ENCODE assay signal across 11 mouse cellular contexts in genomic region chr1:83181418-83181817, GRCm38 (mm10). TPM values are rescaled to one million over a fixed set of nuclear protein-coding genes. Genes with fewer than 3 reads are reported as not detected.
DNase-seq lines count a peak whose midpoint lies in the region; ATAC-seq lines count a peak whose summit lies in the region.
"Had no signal": no experiment of that assay in that cellular context is flagged by ENCODE, and none has a peak within 500 bp of the region (broad histone marks: within the 10 kb centered on the region; RNA-seq: fewer than 3 reads in every experiment).

No protein-coding gene starts in this region.

- peak; percentile 11 for DNase-seq in kidney, adult 9 months
- no peak for DNase-seq in kidney, adult 11 months
- DNase-seq in 416B (ENCODE audit: low read depth) (peak; percentile 28), adipocyte (ENCODE audit: low spot score) (peak; percentile 12)
- DNase-seq in embryo, embryonic 9.5 days (ENCODE audit: extremely low spot score), result peak; percentile 7
- no peak for DNase-seq in adrenal gland, postnatal 10 days
- DNase-seq in adrenal gland, adult 8-10 months, result no peak
- DNase-seq: gastrocnemius, postnatal 25 days; right cerebral cortex, postnatal 4 days had no signal

- ATAC-seq in megakaryocyte-erythroid progenitor cell, adult 5-6 weeks (replicated peaks; ENCODE audit: low FRiP score, low TSS enrichment, poor library complexity, severe bottlenecking), result no peak

RNA-seq across cellular contexts. Expression of gene Daw1, which starts 21.9 kb away (rescaled TPM):
- not detected for total RNA-seq in adrenal gland, postnatal 10 days (2021)
- total RNA-seq in adrenal gland, adult 8-10 months (2022), result not detected
- not detected in 2 replicates for total RNA-seq in megakaryocyte-erythroid progenitor cell, adult 5-6 weeks (2014; fragmentation: Nextera tagmentation)
- not detected in 2 replicates for total RNA-seq in megakaryocyte-erythroid progenitor cell, adult 5-6 weeks (2017)
- total RNA-seq: common myeloid progenitor, adult 5-6 weeks; gastrocnemius, postnatal 25 days had no signal

Comparison
In these comparisons a context has a peak if more than half of its experiments do, and no peak if none do; other contexts are left out.
1. DNase-seq: peak in kidney, adult 9 months (single experiment), 416B (single experiment), adipocyte (single experiment) and embryo, embryonic 9.5 days (single experiment); none in kidney, adult 11 months (single experiment), adrenal gland, postnatal 10 days (single experiment) and adrenal gland, adult 8-10 months (single experiment).